Mouse (Mus musculus) brain, embryonic 14.5 days (tissue): Measurements from ENCODE around the gene Hlx.

Experiments used
- CTCF ChIP-seq: fragments of 200-500 bp; IDR thresholded peaks from 2 replicates; pipeline ENCODE4 v1.5.1; 2012; ENCODE audit warnings: inconsistent platforms, mild to moderate bottlenecking, moderate library complexity, borderline replicate concordance; ENCODE audit not compliant: insufficient read depth, insufficient read length; ENCODE audit errors: extremely low read depth
- POLR2A ChIP-seq: fragments of 200-500 bp; IDR thresholded peaks from 2 replicates; pipeline ENCODE4 v1.6.1; 2012; ENCODE audit warnings: mild to moderate bottlenecking, inconsistent platforms, borderline replicate concordance; ENCODE audit not compliant: poor library complexity, insufficient read depth, insufficient read length, severe bottlenecking; ENCODE audit errors: extremely low read depth

- TF ChIP-seq POLR2A (no peak), CTCF (no peak)
Observed at GRCm38 (mm10) chr1:184762941-184763340, 30.5 kb upstream of the Hlx start.
